Mouse (Mus musculus): ENCODE measurements around the gene Gpr119. TPM values are rescaled to one million over a fixed set of nuclear protein-coding genes. Genes with fewer than 3 reads are reported as not detected.

The Gpr119 gene
- polyA plus RNA-seq (2015; fragmentation: Nextera tagmentation; extraction: Ambion mirVana): not detected in 2 replicates

DNA sequence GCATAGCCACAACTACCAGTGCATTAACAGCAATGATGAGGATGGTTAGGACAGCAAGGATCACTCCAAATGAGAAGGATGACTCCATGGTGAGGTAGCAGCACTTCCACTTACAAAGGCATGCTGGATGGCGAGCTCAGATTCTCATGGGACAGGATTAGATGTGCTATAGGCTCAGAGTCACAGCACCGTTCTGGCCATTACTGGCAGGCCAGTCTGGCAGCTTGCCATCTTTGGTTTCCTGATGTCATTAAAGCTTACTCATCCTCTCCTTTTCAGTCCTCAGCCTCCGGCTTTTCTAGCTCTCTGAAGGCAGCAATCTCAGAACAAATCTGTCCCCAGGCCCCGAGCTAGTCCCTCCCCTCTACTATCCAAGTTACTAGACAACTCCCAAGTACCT lies at the start of gene Gpr119:
Gene Gpr119 (minus strand): TSS at position 308 of the 400 bp plus-strand sequence.
- no peak for TF ChIP-seq CTCF (IDR thresholded peaks at IDR 0.05)
- TF ChIP-seq EP300 (IDR thresholded peaks at IDR 0.05): no peak
- no peak within 1 kb of the TSS for H3K27ac ChIP-seq (ENCODE audit: low read length)
- ATAC-seq (no peak), DNase-seq (ENCODE audit: low spot score) (no peak)
- no peak within 1 kb of the TSS for H3K9ac ChIP-seq (replicated peaks; ENCODE audit: low read depth)
- 33% methylated on average over 4 of the region's 4 CpGs for WGBS
- H3K4me1 ChIP-seq (ENCODE audit: insufficient read depth, low read depth, low read length): no peaks in the 10 kb centered on the region
- no peaks in the 10 kb centered on the region for H3K9me3 ChIP-seq (ENCODE audit: low read length)
- no peaks in the 10 kb centered on the region for H3K27me3 ChIP-seq (replicated peaks; ENCODE audit: insufficient read depth, low read length)
- H3K36me3 ChIP-seq (ENCODE audit: insufficient read depth, low read length): no peaks in the 10 kb centered on the region
- no peak within 1 kb of the TSS for H3K4me3 ChIP-seq (ENCODE audit: low read depth, low read length)
- no peak within 1 kb of the TSS for H3K4me2 ChIP-seq (replicated peaks; ENCODE audit: low read depth, low read length)

- Histone ChIP-seq H3K9me3 (ENCODE audit: low read length) (no peaks in the 10 kb centered on the region), H3K27ac (ENCODE audit: low read length) (no peak overlapping the region), H3K4me1 (ENCODE audit: insufficient read depth, low read depth, low read length) (no peaks in the 10 kb centered on the region), H3K4me3 (ENCODE audit: low read depth, low read length) (no peak overlapping the region), H3K9ac (replicated peaks; ENCODE audit: low read depth) (no peak overlapping the region), H3K4me2 (replicated peaks; ENCODE audit: low read depth, low read length) (no peak overlapping the region), H3K27me3 (replicated peaks; ENCODE audit: insufficient read depth, low read length) (no peaks in the 10 kb centered on the region), H3K36me3 (ENCODE audit: insufficient read depth, low read length) (no peaks in the 10 kb centered on the region)
- ATAC-seq (no peak), DNase-seq (ENCODE audit: low spot score) (no peak)
- WGBS: 88% methylated on average over 8 of the region's 8 CpGs
- TF ChIP-seq EP300 (IDR thresholded peaks at IDR 0.05): no peak
- no peak for TF ChIP-seq CTCF (IDR thresholded peaks at IDR 0.05)
These were observed 38.6 kb upstream of the Gpr119 start for GRCm38 (mm10) chrX:48712846-48713245.

DNA sequence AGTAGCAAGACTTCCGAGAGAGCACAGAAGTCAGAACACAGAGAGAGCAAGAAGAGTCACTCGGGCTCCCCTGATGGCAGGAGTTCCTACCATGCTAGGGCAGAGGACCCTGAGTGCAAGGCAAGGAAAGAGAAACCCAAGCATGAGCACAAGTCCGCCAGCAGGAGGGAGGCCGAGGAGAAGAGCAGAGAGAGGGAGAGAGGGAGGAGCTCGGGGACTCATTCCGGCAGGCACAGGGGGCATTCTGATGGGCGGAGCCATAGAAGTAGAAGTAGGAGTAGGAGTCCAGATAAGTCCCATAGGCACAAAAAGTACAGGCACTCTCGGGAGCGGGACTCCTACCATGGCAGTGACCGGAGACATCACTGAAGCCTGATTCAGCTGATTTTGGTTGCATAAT lies 35.4 kb upstream of the Gpr119 start:
- no peak overlapping the region for H3K9ac ChIP-seq (replicated peaks; ENCODE audit: low read depth)
- no peak overlapping the region for H3K4me2 ChIP-seq (replicated peaks; ENCODE audit: low read depth, low read length)
- 88% methylated on average over 9 of the region's 10 CpGs for WGBS
- H3K9me3 ChIP-seq (ENCODE audit: low read length): no peaks in the 10 kb centered on the region
- TF ChIP-seq EP300 (IDR thresholded peaks at IDR 0.05): no peak
- no peak for TF ChIP-seq CTCF (IDR thresholded peaks at IDR 0.05)
- H3K36me3 ChIP-seq (ENCODE audit: insufficient read depth, low read length): no peaks in the 10 kb centered on the region
- H3K27me3 ChIP-seq (replicated peaks; ENCODE audit: insufficient read depth, low read length): no peaks in the 10 kb centered on the region
- no peak for DNase-seq (ENCODE audit: low spot score)
- no peaks in the 10 kb centered on the region for H3K4me1 ChIP-seq (ENCODE audit: insufficient read depth, low read depth, low read length)
- ATAC-seq: no peak
- no peak overlapping the region for H3K27ac ChIP-seq (ENCODE audit: low read length)
- H3K4me3 ChIP-seq (ENCODE audit: low read depth, low read length): no peak overlapping the region

GRCm38 (mm10) chrX:48694864-48695371 lies 20.6 kb upstream of the Gpr119 start, which contains the start of gene Rbmx2:
Rbmx2 (plus strand) TSS chrX:48695004.
- no peak within 1 kb of the TSS for H3K27ac ChIP-seq (ENCODE audit: low read length)
- no peaks in the 10 kb centered on the region for H3K9me3 ChIP-seq (ENCODE audit: low read length)
- peak within 1 kb of the TSS; percentile 56 for H3K4me3 ChIP-seq (ENCODE audit: low read depth, low read length)
- no peak within 1 kb of the TSS for H3K9ac ChIP-seq (replicated peaks; ENCODE audit: low read depth)
- H3K36me3 ChIP-seq (ENCODE audit: insufficient read depth, low read length): no peaks in the 10 kb centered on the region
- peak within 1 kb of the TSS; percentile 51 for H3K4me2 ChIP-seq (replicated peaks; ENCODE audit: low read depth, low read length)
- H3K4me1 ChIP-seq (ENCODE audit: insufficient read depth, low read depth, low read length): no peaks in the 10 kb centered on the region
- WGBS: 15% methylated on average over 34 of the region's 42 CpGs
- H3K27me3 ChIP-seq (replicated peaks; ENCODE audit: insufficient read depth, low read length): no peaks in the 10 kb centered on the region
- TF ChIP-seq EP300 (IDR thresholded peaks at IDR 0.05) (no peak), CTCF (IDR thresholded peaks at IDR 0.05) (no peak)
- ATAC-seq (peak; percentile 99), DNase-seq (ENCODE audit: low spot score) (peak; percentile 92)

GRCm38 (mm10) chrX:48694460-48694859 lies 20.2 kb upstream of the Gpr119 start:
- Histone ChIP-seq H3K4me2 (replicated peaks; ENCODE audit: low read depth, low read length) (peak overlapping the region; percentile 51), H3K9ac (replicated peaks; ENCODE audit: low read depth) (no peak overlapping the region), H3K4me1 (ENCODE audit: insufficient read depth, low read depth, low read length) (no peaks in the 10 kb centered on the region), H3K4me3 (ENCODE audit: low read depth, low read length) (peak overlapping the region; percentile 56), H3K27ac (ENCODE audit: low read length) (no peak overlapping the region), H3K9me3 (ENCODE audit: low read length) (no peaks in the 10 kb centered on the region), H3K36me3 (ENCODE audit: insufficient read depth, low read length) (no peaks in the 10 kb centered on the region), H3K27me3 (replicated peaks; ENCODE audit: insufficient read depth, low read length) (no peaks in the 10 kb centered on the region)
- 13% methylated on average over 6 of the region's 6 CpGs for WGBS
- DNase-seq (ENCODE audit: low spot score) (no peak), ATAC-seq (peak; percentile 59)
- no peak for TF ChIP-seq EP300 (IDR thresholded peaks at IDR 0.05)
- no peak for TF ChIP-seq CTCF (IDR thresholded peaks at IDR 0.05)

GRCm38 (mm10) chrX:48683857-48684256 lies 9.6 kb upstream of the Gpr119 start:
- H3K4me2 ChIP-seq (replicated peaks; ENCODE audit: low read depth, low read length): no peak overlapping the region
- WGBS: 64% methylated on average over 5 of the region's 5 CpGs
- no peak overlapping the region for H3K4me3 ChIP-seq (ENCODE audit: low read depth, low read length)

DNA sequence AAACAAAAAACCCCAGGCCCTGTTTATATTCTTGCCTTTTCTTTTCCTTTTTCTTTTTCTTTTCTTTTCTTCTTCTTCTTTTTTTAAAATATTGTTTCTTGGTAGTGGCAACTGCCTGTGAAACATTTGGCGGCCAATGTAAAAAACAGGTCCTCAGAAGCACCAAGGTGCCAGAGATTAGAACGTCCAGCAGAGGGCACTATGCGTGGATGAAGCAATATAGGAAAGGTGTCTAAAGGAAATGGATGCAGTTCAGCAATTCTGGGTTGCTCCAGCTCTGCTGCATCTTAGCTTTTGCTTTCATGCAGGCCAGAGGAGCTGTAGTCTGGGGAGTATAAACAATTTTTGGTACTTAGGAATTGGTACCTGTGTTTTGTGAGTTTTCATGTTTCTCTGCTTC lies 9.2 kb upstream of the Gpr119 start:
- Histone ChIP-seq H3K9me3 (ENCODE audit: low read length) (no peaks in the 10 kb centered on the region), H3K4me1 (ENCODE audit: insufficient read depth, low read depth, low read length) (no peaks in the 10 kb centered on the region), H3K27ac (ENCODE audit: low read length) (no peak overlapping the region), H3K4me3 (ENCODE audit: low read depth, low read length) (no peak overlapping the region), H3K4me2 (replicated peaks; ENCODE audit: low read depth, low read length) (no peak overlapping the region), H3K27me3 (replicated peaks; ENCODE audit: insufficient read depth, low read length) (no peaks in the 10 kb centered on the region), H3K9ac (replicated peaks; ENCODE audit: low read depth) (no peak overlapping the region), H3K36me3 (ENCODE audit: insufficient read depth, low read length) (no peaks in the 10 kb centered on the region)
- ATAC-seq (no peak), DNase-seq (ENCODE audit: low spot score) (peak; percentile 46)
- 10% methylated on average over 3 of the region's 3 CpGs for WGBS
- no peak for TF ChIP-seq EP300 (IDR thresholded peaks at IDR 0.05)
- peak; percentile 67 for TF ChIP-seq CTCF (IDR thresholded peaks at IDR 0.05)

More at GRCm38 (mm10) chrX:48683857-48684256, 9.6 kb upstream of the Gpr119 start:
- no peak overlapping the region for H3K9ac ChIP-seq (replicated peaks; ENCODE audit: low read depth)
- DNase-seq (ENCODE audit: low spot score) (no peak), ATAC-seq (no peak)
- no peaks in the 10 kb centered on the region for H3K27me3 ChIP-seq (replicated peaks; ENCODE audit: insufficient read depth, low read length)
- TF ChIP-seq EP300 (IDR thresholded peaks at IDR 0.05) (no peak), CTCF (IDR thresholded peaks at IDR 0.05) (no peak)
- H3K4me1 ChIP-seq (ENCODE audit: insufficient read depth, low read depth, low read length): no peaks in the 10 kb centered on the region
- H3K36me3 ChIP-seq (ENCODE audit: insufficient read depth, low read length): no peaks in the 10 kb centered on the region
- no peaks in the 10 kb centered on the region for H3K9me3 ChIP-seq (ENCODE audit: low read length)
- no peak overlapping the region for H3K27ac ChIP-seq (ENCODE audit: low read length)

Data from lung, postnatal 0 days (tissue).